Mouse (Mus musculus) liver, adult 2 months (tissue): ENCODE results near the gene Olfr794. TPM values are rescaled to one million over a fixed set of nuclear protein-coding genes. Genes with fewer than 3 reads are reported as not detected.

Source experiments
- DNase-seq: peaks from one replicate; pipeline ENCODE4 v3.0.0-alpha.2; 2011; ENCODE audit warnings: low read depth, low spot score; ENCODE audit errors: extremely low read depth
- H3K27ac ChIP-seq: fragments of 200-500 bp; replicated peaks from 2 replicates; pipeline ENCODE4 v1.5.1; 2012; ENCODE audit warnings: low read depth, mild to moderate bottlenecking, control low read depth, inconsistent platforms, low read length; ENCODE audit not compliant: insufficient read depth
- H3K27me3 ChIP-seq: fragments of 200-500 bp; 2 replicates; pipeline ENCODE4 v1.6.1; 2012; ENCODE audit warnings: mild to moderate bottlenecking, moderate library complexity, low read length, inconsistent platforms; ENCODE audit not compliant: control insufficient read depth, insufficient read depth
- H3K36me3 ChIP-seq: fragments of 200-500 bp; 2 replicates; pipeline ENCODE4 v1.6.1; 2012; ENCODE audit warnings: low read length, inconsistent platforms; ENCODE audit not compliant: control insufficient read depth, insufficient read depth
- H3K4me1 ChIP-seq: fragments of 200-500 bp; 2 replicates; pipeline ENCODE4 v1.6.1; 2011; ENCODE audit warnings: low read length; ENCODE audit not compliant: control insufficient read depth, insufficient read depth
- H3K4me3 ChIP-seq: fragments of 200-500 bp; 2 replicates; pipeline ENCODE4 v1.5.1; 2011; ENCODE audit warnings: low read depth, mild to moderate bottlenecking, control low read depth, low read length, moderate library complexity; ENCODE audit not compliant: insufficient read depth
- H3K79me2 ChIP-seq: fragments of 200-500 bp; 2 replicates; pipeline ENCODE4 v1.6.1; 2012; ENCODE audit warnings: inconsistent platforms, mild to moderate bottlenecking, low read length, moderate library complexity; ENCODE audit not compliant: control insufficient read depth, insufficient read depth
- H3K9ac ChIP-seq: fragments of 200-500 bp; 2 replicates; pipeline ENCODE4 v1.6.1; 2012; ENCODE audit warnings: low read depth, mild to moderate bottlenecking, control low read depth, inconsistent platforms, low read length
- CTCF ChIP-seq: fragments of 200-500 bp; IDR thresholded peaks from 2 replicates; pipeline ENCODE4 v1.5.1; 2011; ENCODE audit warnings: low read depth, low read length, control low read depth
- POLR2A ChIP-seq: fragments of 200-500 bp; IDR thresholded peaks from 2 replicates; pipeline ENCODE4 v1.6.1; 2011; ENCODE audit warnings: low read length, control low read depth; ENCODE audit not compliant: insufficient read depth; ENCODE audit errors: extremely low read depth
- WGBS: fragments of 180-500 bp; shearing (Covaris S2); methylation state at CpG from one replicate; pipeline ENCODE4 v1.1.7; 2018; 5-methylcytosine and 5-hydroxymethylcytosine counted together
- polyA plus RNA-seq: library from polyadenylated mRNA; depleted of rRNA; stranded (reverse); fragments of >200 nt; gene quantifications from 2 replicates; pipeline ENCODE4 v1.2.3, GENCODE M21; 2012; rRNA removed
- total RNA-seq: library from RNA; depleted of rRNA; stranded (reverse); fragments of >200 nt; gene quantifications from 2 replicates; pipeline ENCODE4 v1.2.3, GENCODE M21; 2014; rRNA removed

The Olfr794 gene
- total RNA-seq (not detected in 2 replicates), polyA plus RNA-seq (not detected in 2 replicates)

- WGBS = 58% methylated on average over 2 of the region's 2 CpGs
- Histone ChIP-seq H3K79me2 (no peaks in the 10 kb centered on the region), H3K4me1 (no peaks in the 10 kb centered on the region), H3K27me3 (no peaks in the 10 kb centered on the region), H3K9ac (no peak within 1 kb of the TSS), H3K36me3 (no peaks in the 10 kb centered on the region), H3K27ac (no peak within 1 kb of the TSS), H3K4me3 (no peak within 1 kb of the TSS)
- TF ChIP-seq POLR2A (no peak), CTCF (no peak)
- DNase-seq = no peak
Measured at GRCm38 (mm10) chr10:129567355-129567754, at the start of gene Olfr794. Olfr794 (plus strand) TSS chr10:129567655.

GRCm38 (mm10) chr10:129521492-129521891, 46.0 kb upstream of the Olfr794 start, which contains the start of gene Olfr791:
Olfr791 (plus strand) TSS chr10:129521792.
- Histone ChIP-seq H3K9ac (no peak within 1 kb of the TSS), H3K4me3 (no peak within 1 kb of the TSS), H3K79me2 (no peaks in the 10 kb centered on the region), H3K4me1 (no peaks in the 10 kb centered on the region), H3K36me3 (no peaks in the 10 kb centered on the region), H3K27ac (no peak within 1 kb of the TSS), H3K27me3 (no peaks in the 10 kb centered on the region)
- no peak for DNase-seq
- TF ChIP-seq CTCF (no peak), POLR2A (no peak)
- 62% methylated on average over 3 of the region's 3 CpGs for WGBS

GRCm38 (mm10) chr10:129538862-129539261, 28.6 kb upstream of the Olfr794 start, which contains the start of gene Olfr792:
Olfr792 (plus strand) TSS chr10:129539162.
- WGBS = 83% methylated on average over 1 of the region's 1 CpGs
- Histone ChIP-seq H3K27me3 (no peaks in the 10 kb centered on the region), H3K4me3 (no peak within 1 kb of the TSS), H3K27ac (no peak within 1 kb of the TSS), H3K9ac (no peak within 1 kb of the TSS), H3K36me3 (no peaks in the 10 kb centered on the region), H3K79me2 (no peaks in the 10 kb centered on the region), H3K4me1 (no peaks in the 10 kb centered on the region)
- TF ChIP-seq CTCF (no peak), POLR2A (no peak)
- DNase-seq = no peak

GRCm38 (mm10) chr10:129549354-129549753, 18.1 kb upstream of the Olfr794 start:
- H3K4me3 ChIP-seq = no peak overlapping the region
- H3K36me3 ChIP-seq = no peaks in the 10 kb centered on the region
- no peak overlapping the region for H3K9ac ChIP-seq
- WGBS = 53% methylated on average over 1 of the region's 1 CpGs
- no peaks in the 10 kb centered on the region for H3K4me1 ChIP-seq
- H3K27me3 ChIP-seq = no peaks in the 10 kb centered on the region
- no peak overlapping the region for H3K27ac ChIP-seq
- TF ChIP-seq POLR2A = no peak
- TF ChIP-seq CTCF = no peak
- no peak for DNase-seq
- H3K79me2 ChIP-seq = no peaks in the 10 kb centered on the region

- H3K4me1 ChIP-seq = no peaks in the 10 kb centered on the region
- no peak for TF ChIP-seq POLR2A
- no peak for TF ChIP-seq CTCF
- 42% methylated on average over 1 of the region's 1 CpGs for WGBS
Measured at GRCm38 (mm10) chr10:129577066-129577465, 9.6 kb downstream of the Olfr794 start.

GRCm38 (mm10) chr10:129612470-129612869, 45.0 kb downstream of the Olfr794 start, which contains the start of gene Olfr796:
Olfr796 (minus strand) TSS chr10:129612570.
- H3K36me3 ChIP-seq = no peaks in the 10 kb centered on the region
- 98% methylated on average over 1 of the region's 1 CpGs for WGBS
- TF ChIP-seq CTCF = no peak
- TF ChIP-seq POLR2A = no peak

More at GRCm38 (mm10) chr10:129577066-129577465, 9.6 kb downstream of the Olfr794 start:
- Histone ChIP-seq H3K9ac (no peak overlapping the region), H3K79me2 (no peaks in the 10 kb centered on the region), H3K27me3 (no peaks in the 10 kb centered on the region), H3K36me3 (no peaks in the 10 kb centered on the region), H3K4me3 (no peak overlapping the region), H3K27ac (no peak overlapping the region)
- no peak for DNase-seq

More at GRCm38 (mm10) chr10:129612470-129612869, 45.0 kb downstream of the Olfr794 start, which contains the start of gene Olfr796:
- H3K27ac ChIP-seq = no peak within 1 kb of the TSS
- no peak for DNase-seq
- H3K27me3 ChIP-seq = no peaks in the 10 kb centered on the region
- no peaks in the 10 kb centered on the region for H3K79me2 ChIP-seq
- no peaks in the 10 kb centered on the region for H3K4me1 ChIP-seq
- H3K9ac ChIP-seq = no peak within 1 kb of the TSS
- H3K4me3 ChIP-seq = no peak within 1 kb of the TSS
